Mouse (Mus musculus) lung, embryonic 16.5 days (tissue): ENCODE data around the gene Gpatch1. TPM values are rescaled to one million over a fixed set of nuclear protein-coding genes. Genes with fewer than 3 reads are reported as not detected.

Source experiments
- ATAC-seq: fragments of 200-750 bp; cut with Nextera tagmentation; 2 replicates; pipeline ENCODE4 v1.8.0; 2017; ENCODE audit warnings: low read depth, mild to moderate bottlenecking, moderate library complexity
- H3K27ac ChIP-seq: fragments of 300-500 bp; sonication (generic); 2 replicates; pipeline ENCODE4 v1.5.1; 2014; ENCODE audit warnings: mild to moderate bottlenecking, control low read depth, low read length
- H3K27me3 ChIP-seq: fragments of 300-500 bp; sonication (generic); 2 replicates; pipeline ENCODE4 v1.6.1; 2014; ENCODE audit warnings: low read depth, low read length, mixed read lengths; ENCODE audit not compliant: control insufficient read depth, insufficient read depth
- H3K36me3 ChIP-seq: fragments of 300-500 bp; sonication (generic); 2 replicates; pipeline ENCODE4 v1.6.1; 2014; ENCODE audit warnings: low read length; ENCODE audit not compliant: control insufficient read depth, insufficient read depth
- H3K4me1 ChIP-seq: fragments of 300-500 bp; sonication (generic); replicated peaks from 2 replicates; pipeline ENCODE4 v1.6.1; 2014; ENCODE audit warnings: low read length, mixed read lengths; ENCODE audit not compliant: control insufficient read depth, insufficient read depth
- H3K4me2 ChIP-seq: fragments of 300-500 bp; sonication (generic); 2 replicates; pipeline ENCODE4 v1.6.1; 2014; ENCODE audit warnings: low read depth, low read length, control low read depth
- H3K4me3 ChIP-seq: fragments of 300-500 bp; sonication (generic); 2 replicates; pipeline ENCODE4 v1.5.1; 2014; ENCODE audit warnings: mild to moderate bottlenecking, low read length, control low read depth
- H3K9ac ChIP-seq: fragments of 300-500 bp; sonication (generic); 2 replicates; pipeline ENCODE4 v1.6.1; 2014; ENCODE audit warnings: low read length, control low read depth
- H3K9me3 ChIP-seq: fragments of 300-500 bp; sonication (generic); 2 replicates; pipeline ENCODE4 v1.6.1; 2016; ENCODE audit warnings: low read length; ENCODE audit not compliant: control insufficient read depth
- WGBS: fragments of 180-500 bp; shearing (Covaris S2); extraction: QIAGEN DNeasy Blood & Tissue Kit; methylation state at CpG from one replicate; pipeline ENCODE4 v1.1.7; 2014; 5-methylcytosine and 5-hydroxymethylcytosine counted together
- polyA plus RNA-seq: library from polyadenylated mRNA; unstranded; fragments of >200 nt; fragmentation: Nextera tagmentation; extraction: Ambion mirVana; gene quantifications from 2 replicates; pipeline ENCODE4 v1.2.1, GENCODE M21; 2015

Gene Gpatch1
- polyA plus RNA-seq: 15.5 and 16.5 TPM in 2 replicates

DNA sequence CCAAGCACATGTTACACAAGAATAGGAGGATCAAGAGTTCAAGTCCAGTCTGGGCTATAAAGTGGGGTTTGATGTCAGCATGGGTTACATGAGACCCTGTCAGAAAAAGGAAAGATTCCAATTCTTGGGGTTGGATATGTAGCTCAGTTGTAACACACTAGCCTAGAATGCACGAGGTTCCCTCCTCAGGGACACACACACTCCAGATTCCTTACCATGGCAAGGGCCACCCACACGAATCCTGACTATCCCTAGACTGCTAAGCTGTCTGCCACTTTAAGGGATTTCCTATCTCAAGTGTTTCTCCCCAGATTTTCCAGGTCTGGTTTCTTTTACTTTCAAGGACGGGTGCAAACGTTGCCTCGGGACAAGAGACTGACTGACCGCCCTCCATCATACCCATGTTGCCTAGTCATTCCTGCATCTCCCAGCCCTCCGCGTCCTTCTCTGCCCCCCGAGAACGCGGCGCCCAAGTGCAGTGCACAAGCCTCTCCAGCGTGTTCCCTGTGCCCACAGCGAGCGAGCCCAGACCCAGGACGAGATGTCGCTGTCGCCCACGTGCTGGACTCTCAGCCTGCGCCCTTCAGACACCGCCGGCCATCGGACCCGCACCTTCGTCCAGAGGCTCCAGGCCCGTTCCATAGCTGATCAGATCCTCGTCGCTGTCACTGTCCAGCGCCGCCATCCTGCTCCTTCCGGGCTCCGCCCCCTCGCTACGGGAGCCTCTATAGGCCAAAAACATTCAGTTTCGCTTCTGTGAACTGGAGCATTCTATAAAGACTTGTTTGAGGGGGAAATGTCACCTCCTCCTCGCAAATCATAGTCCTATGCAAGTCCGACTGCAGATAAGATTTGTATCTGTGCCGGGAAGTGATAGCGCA, at the start of gene Gpatch1:
TSS of gene Gpatch1 (minus strand) at position 712 of the 881 bp plus-strand sequence.
- no peaks in the 10 kb centered on the region for H3K9me3 ChIP-seq
- 1% methylated on average over 39 of the region's 39 CpGs for WGBS
- peak within 1 kb of the TSS; percentile 63; the same call in 1 of the 2 replicates for H3K27ac ChIP-seq
- peak within 1 kb of the TSS; percentile 96 for H3K4me3 ChIP-seq
- no peaks in the 10 kb centered on the region for H3K27me3 ChIP-seq
- peak within 1 kb of the TSS; percentile 86 for H3K9ac ChIP-seq
- H3K36me3 ChIP-seq: no peaks in the 10 kb centered on the region
- ATAC-seq: peak; percentile 82
- H3K4me2 ChIP-seq: peak within 1 kb of the TSS; percentile 81
- H3K4me1 ChIP-seq: peaks cover 7% of the 10 kb centered on the region

DNA sequence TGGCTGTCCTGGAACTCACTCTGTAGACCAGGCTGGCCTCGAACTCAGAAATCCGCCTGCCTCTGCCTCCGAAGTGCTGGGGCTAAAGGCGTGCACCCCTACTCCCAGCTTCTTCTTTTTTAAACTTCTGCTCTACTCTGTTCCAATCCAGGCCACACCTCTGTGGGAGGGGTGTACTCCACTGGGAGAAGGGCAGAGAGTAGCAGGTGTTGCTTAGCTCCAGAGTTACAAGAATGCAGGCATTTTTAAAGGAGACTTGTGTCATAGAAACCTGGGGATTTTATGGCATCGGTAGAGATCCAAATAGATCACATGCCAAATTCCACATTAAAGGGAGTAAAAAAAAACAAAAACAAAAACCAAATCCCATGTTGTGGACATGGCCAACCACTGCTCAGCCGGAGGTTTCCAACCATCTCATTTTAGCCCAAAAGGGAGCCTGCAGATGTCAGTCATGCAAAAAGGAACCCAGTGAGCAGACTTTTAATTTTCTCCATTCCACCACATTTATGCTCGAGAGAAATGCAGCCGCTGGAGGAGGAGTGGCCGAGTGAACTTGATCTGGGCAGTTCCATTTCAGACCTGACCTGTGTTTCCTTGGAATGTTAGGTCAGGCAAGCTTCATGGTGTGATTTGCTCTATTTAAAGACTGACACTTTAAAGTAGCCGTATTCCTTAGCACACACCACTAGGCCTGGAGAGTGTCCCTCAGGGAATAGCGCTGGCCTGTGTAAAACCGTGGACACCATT, 47.1 kb upstream of the Gpatch1 start:
- no peaks in the 10 kb centered on the region for H3K9me3 ChIP-seq
- peaks cover 5% of the 10 kb centered on the region; the same call in 1 of the 2 replicates for H3K4me1 ChIP-seq
- no peak overlapping the region for H3K4me3 ChIP-seq
- no peak overlapping the region for H3K9ac ChIP-seq
- H3K36me3 ChIP-seq: no peaks in the 10 kb centered on the region
- H3K4me2 ChIP-seq: no peak overlapping the region
- H3K27me3 ChIP-seq: no peaks in the 10 kb centered on the region
- ATAC-seq: no peak
- H3K27ac ChIP-seq: no peak overlapping the region
- WGBS: 67% methylated on average over 12 of the region's 12 CpGs

DNA sequence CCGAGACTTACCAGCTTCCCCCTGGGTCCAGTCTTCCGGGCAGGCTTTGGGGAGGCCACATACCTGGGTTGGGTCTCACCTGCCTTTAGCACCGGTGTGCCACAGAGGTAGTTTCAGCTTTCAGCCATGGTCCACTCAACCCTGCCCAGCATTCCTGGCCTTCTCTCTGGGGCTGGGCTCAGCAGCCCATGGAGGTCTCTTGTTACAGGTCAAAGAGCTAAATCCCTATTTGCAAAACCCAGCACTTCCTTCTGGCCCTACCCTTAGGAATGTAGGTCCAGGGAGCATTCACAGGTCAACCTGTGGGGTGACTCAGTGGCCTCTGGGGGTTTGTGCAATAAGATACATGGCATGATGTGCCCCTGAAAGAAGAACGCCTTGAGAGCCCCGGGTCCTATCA, 44.6 kb upstream of the Gpatch1 start:
- Histone ChIP-seq H3K4me3 (no peak overlapping the region), H3K9ac (no peak overlapping the region), H3K4me2 (no peak overlapping the region), H3K27ac (no peak overlapping the region), H3K27me3 (no peaks in the 10 kb centered on the region), H3K4me1 (peaks cover 5% of the 10 kb centered on the region; the same call in 1 of the 2 replicates), H3K36me3 (no peaks in the 10 kb centered on the region), H3K9me3 (no peaks in the 10 kb centered on the region)
- ATAC-seq: peak; percentile 56
- 48% methylated on average over 5 of the region's 5 CpGs for WGBS

DNA sequence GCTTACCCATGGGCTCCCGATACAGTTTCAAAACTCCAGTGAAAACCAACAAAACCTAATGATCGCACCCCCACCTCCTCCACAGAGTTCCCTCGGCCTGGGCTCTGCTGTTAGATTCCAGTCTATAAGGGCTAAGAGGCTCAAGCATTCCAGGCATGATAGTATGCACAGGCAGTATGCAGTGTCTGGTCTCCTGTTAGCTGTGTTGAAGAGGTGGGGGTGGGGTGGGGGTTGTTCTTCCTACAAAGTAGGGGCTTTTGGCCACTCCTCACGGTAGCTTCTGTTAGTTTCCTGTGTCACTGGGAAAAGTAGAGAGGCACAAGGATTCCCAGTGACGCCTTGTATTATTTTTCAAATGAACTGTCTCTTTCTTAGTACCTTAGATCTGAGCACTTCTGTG, 44.0 kb upstream of the Gpatch1 start:
- Histone ChIP-seq H3K9me3 (no peaks in the 10 kb centered on the region), H3K4me1 (peaks cover 5% of the 10 kb centered on the region; the same call in 1 of the 2 replicates), H3K27me3 (no peaks in the 10 kb centered on the region), H3K4me3 (no peak overlapping the region), H3K4me2 (no peak overlapping the region), H3K9ac (no peak overlapping the region), H3K36me3 (no peaks in the 10 kb centered on the region), H3K27ac (no peak overlapping the region)
- no peak for ATAC-seq
- 33% methylated on average over 5 of the region's 5 CpGs for WGBS

DNA sequence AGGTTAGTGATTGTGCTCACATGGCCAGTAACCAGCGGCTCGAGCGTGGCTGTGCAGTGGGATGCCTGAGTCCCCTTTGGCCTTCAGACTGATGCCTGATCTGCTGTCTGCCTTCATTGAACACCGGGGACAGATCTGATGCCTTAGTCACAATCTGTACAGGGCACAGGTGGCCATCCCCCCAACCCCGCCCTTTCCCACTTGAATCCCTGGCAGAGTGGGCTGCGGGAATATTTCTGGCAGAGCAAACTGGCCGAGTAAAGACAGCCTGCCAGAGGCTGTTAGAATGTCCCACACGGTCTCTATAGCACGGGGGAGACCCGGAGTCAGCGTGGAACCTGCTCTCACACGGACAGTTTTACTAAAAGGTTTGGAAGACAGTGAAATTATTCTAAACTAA, 39.4 kb upstream of the Gpatch1 start:
- no peak overlapping the region for H3K4me3 ChIP-seq
- H3K4me1 ChIP-seq: peaks cover 5% of the 10 kb centered on the region; the same call in 1 of the 2 replicates
- no peak overlapping the region for H3K4me2 ChIP-seq
- H3K9me3 ChIP-seq: no peaks in the 10 kb centered on the region
- no peaks in the 10 kb centered on the region for H3K27me3 ChIP-seq
- ATAC-seq: no peak
- H3K9ac ChIP-seq: no peak overlapping the region
- no peaks in the 10 kb centered on the region for H3K36me3 ChIP-seq
- WGBS: 69% methylated on average over 12 of the region's 12 CpGs
- H3K27ac ChIP-seq: no peak overlapping the region

DNA sequence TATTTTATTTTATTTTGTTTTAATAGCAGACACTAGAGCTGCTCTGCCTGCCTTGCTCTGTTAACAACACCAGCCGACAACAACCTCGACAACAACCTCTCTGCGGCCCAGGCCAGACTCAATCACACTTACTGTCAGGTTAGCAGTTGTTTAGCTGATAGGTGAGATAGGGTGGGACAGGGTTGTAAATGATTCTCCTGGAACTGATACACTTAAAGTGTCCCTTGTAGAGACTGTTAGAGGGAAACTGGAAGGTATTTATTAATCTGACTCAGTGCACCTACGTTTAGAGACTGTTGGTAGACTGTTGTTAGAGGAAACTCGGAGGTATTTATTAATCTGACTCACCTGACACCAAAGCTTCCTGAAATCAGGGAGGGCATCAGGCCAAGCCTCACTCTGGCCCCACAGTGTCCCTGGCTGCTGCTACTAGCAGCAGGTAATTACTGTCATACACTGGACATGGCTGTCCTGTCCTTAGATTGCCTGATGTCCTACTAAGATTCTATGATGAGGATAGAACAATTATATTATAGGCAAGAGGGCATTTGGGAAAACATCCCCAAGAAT, 37.1 kb upstream of the Gpatch1 start:
- H3K4me1 ChIP-seq: no peaks in the 10 kb centered on the region
- H3K4me3 ChIP-seq: no peak overlapping the region
- no peak overlapping the region for H3K27ac ChIP-seq
- H3K36me3 ChIP-seq: no peaks in the 10 kb centered on the region
- H3K9me3 ChIP-seq: no peaks in the 10 kb centered on the region
- ATAC-seq: no peak
- H3K27me3 ChIP-seq: no peaks in the 10 kb centered on the region
- WGBS: 36% methylated on average over 5 of the region's 5 CpGs
- no peak overlapping the region for H3K4me2 ChIP-seq
- H3K9ac ChIP-seq: no peak overlapping the region

DNA sequence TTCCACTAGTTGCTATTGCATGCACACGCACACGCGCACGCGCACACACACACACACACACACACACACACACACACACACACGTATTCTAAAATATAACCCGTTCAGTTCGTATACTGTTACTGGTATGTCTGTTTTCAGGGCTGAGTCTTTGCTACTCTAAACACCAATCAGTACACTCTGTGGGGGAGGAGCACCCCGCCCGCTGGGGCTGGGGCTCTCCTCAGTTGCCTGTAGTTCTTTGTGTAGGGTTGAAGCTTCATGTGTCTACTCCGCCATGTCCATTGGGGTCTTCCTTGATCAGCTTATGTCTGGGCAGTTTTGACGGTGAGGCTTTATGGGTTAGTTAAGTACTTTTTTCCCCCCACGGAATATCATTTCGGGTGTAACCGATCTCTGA, 35.1 kb upstream of the Gpatch1 start:
- Histone ChIP-seq H3K36me3 (no peaks in the 10 kb centered on the region), H3K27me3 (no peaks in the 10 kb centered on the region), H3K27ac (no peak overlapping the region), H3K4me1 (no peaks in the 10 kb centered on the region), H3K9ac (no peak overlapping the region), H3K4me2 (no peak overlapping the region), H3K4me3 (no peak overlapping the region), H3K9me3 (no peaks in the 10 kb centered on the region)
- 92% methylated on average over 15 of the region's 15 CpGs for WGBS
- no peak for ATAC-seq

DNA sequence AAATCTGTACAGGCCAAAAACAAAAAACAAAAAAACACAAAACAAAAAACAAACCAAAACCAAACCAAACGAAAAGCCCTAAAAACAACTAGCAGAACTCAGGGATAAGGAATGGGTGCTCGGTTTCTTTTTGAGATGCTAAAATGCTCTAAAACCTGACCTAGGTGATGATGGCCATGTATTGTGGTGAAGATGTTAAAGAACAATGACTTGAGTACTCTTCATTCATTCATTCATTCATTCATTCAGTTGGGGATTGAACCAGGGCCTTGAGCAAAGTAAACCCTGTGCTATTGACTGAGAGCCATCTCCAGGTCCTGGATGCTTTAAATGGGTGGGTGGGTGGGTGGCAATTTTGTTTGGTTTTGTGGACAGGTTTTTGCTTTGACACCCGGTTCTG, 32.9 kb upstream of the Gpatch1 start:
- Histone ChIP-seq H3K9me3 (no peaks in the 10 kb centered on the region), H3K4me1 (no peaks in the 10 kb centered on the region), H3K4me2 (no peak overlapping the region), H3K27ac (no peak overlapping the region), H3K9ac (no peak overlapping the region), H3K4me3 (no peak overlapping the region), H3K27me3 (no peaks in the 10 kb centered on the region), H3K36me3 (no peaks in the 10 kb centered on the region)
- no peak for ATAC-seq
- 79% methylated on average over 3 of the region's 3 CpGs for WGBS
